In the genomic region with DNA sequence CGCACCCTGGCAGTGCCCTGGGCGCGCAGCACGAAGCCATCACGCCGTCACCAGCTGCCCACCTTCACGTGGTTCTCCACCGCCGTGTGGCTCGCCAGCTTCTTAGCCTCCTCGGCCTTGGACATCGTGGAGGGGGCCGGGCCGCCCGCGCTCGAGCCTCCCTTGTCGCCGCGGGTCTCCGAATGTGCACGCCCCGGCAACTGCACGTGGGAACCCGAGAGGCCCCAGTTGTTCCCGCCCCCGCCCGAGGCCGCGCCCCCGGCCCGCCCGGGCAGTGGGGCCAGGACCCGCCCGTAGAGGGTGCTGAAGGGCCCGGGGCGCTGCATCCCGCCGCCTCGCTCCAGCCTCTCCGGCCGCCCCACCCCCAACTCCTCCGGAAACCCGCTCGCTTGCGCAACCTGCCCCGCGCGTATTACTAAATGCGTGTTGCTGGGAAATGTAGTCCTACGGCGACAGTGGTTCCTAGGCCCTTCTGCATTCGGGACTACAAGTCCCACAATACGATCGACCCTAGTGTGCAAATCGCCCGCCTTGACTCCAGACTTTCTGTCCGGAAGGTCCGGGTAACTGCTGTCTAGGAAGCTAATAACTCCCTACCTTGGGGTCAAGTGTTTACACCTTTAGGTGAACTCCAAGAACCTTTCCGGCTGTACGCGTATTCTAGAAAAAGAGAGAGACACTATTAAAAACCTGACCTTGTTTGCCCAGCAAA, we compare ENCODE assay signal across 7 mouse cellular contexts. TPM values are rescaled to one million over a fixed set of nuclear protein-coding genes. Genes with fewer than 3 reads are reported as not detected.
DNase-seq lines count a peak whose midpoint lies in the region; ATAC-seq lines count a peak whose summit lies in the region.

A gene (minus strand): TSS at position 409 of the 712 bp plus-strand sequence.

- peak; percentile 95 for ATAC-seq in intestine, embryonic 15.5 days

- under 1% methylated on average over 62 of the region's 62 CpGs for WGBS in intestine, embryonic 15.5 days
- WGBS in midbrain, embryonic 10.5 days: under 1% methylated on average over 62 of the region's 62 CpGs

- peak within 1 kb of the TSS; percentile 78 for H3K4me3 ChIP-seq in intestine, embryonic 15.5 days (replicated peaks)
- peak within 1 kb of the TSS; percentile 75 for H3K4me3 ChIP-seq in midbrain, embryonic 10.5 days

- H3K27me3 ChIP-seq in intestine, embryonic 15.5 days (replicated peaks): no peaks in the 10 kb centered on the region
- H3K27me3 ChIP-seq in midbrain, embryonic 10.5 days (ENCODE audit: low read depth, poor library complexity, severe bottlenecking): no peaks in the 10 kb centered on the region

- peak; percentile 98 to 99 for DNase-seq in adrenal gland, adult 18-20 months (ENCODE audit: low spot score in 2 of 2)
- DNase-seq in embryo, embryonic 11 days: peak; percentile 98
- peak; percentile 97 to 99 for DNase-seq in gastrocnemius, postnatal 36 days
- peak; percentile 97 to 99 for DNase-seq in left cerebral cortex, postnatal 25 days (ENCODE audit: low spot score in 2 of 2)
- peak; percentile 97 for DNase-seq in midbrain, embryonic 10.5 days (ENCODE audit: low spot score)
- DNase-seq in right cerebral cortex, postnatal 4 days: peak; percentile 96

- intact Hi-C loops in gastrocnemius, postnatal 36 days (cut with DNase I): loop anchor here (10.0 kb wide), 1 partner anchor 1033 kb away; a partner anchor contains a TSS
- intact Hi-C loops in left cerebral cortex, postnatal 25 days (cut with DNase I): no loop called here

- peak within 1 kb of the TSS; percentile 83 for H3K27ac ChIP-seq in intestine, embryonic 15.5 days
- peak within 1 kb of the TSS; percentile 85 for H3K27ac ChIP-seq in midbrain, embryonic 10.5 days (replicated peaks)

- no peaks in the 10 kb centered on the region for H3K9me3 ChIP-seq in intestine, embryonic 15.5 days
- no peaks in the 10 kb centered on the region for H3K9me3 ChIP-seq in midbrain, embryonic 10.5 days (replicated peaks)

- peak within 1 kb of the TSS; percentile 78 for H3K9ac ChIP-seq in intestine, embryonic 15.5 days

- peak within 1 kb of the TSS; percentile 87 for H3K4me2 ChIP-seq in intestine, embryonic 15.5 days (replicated peaks)

- H3K4me1 ChIP-seq in intestine, embryonic 15.5 days (replicated peaks): peaks cover 11% of the 10 kb centered on the region; the same call in 1 of the 2 replicates
- H3K4me1 ChIP-seq in midbrain, embryonic 10.5 days: peaks cover 27% of the 10 kb centered on the region

- H3K36me3 ChIP-seq in intestine, embryonic 15.5 days: no peaks in the 10 kb centered on the region
- 0 out of 2 replicates have a peak, but pooled peaks cover 8% of the 10 kb centered on the region for H3K36me3 ChIP-seq in midbrain, embryonic 10.5 days

RNA-seq across cellular contexts. Expression of the gene that starts here (rescaled TPM):
- total RNA-seq in adrenal gland, adult 18-20 months (2021): 10 to 100 TPM; 21.7 to 23.4 TPM
- total RNA-seq in gastrocnemius, postnatal 36 days (2021): 10 to 100 TPM; 12.1 to 16.3 TPM
- 4.9 and 5.0 TPM in 2 replicates for polyA plus RNA-seq in intestine, embryonic 15.5 days (2015; fragmentation: Nextera tagmentation; extraction: Ambion mirVana)
- total RNA-seq in left cerebral cortex, postnatal 25 days (2021): 10 to 100 TPM; 11.9 to 13.2 TPM
- polyA plus RNA-seq in midbrain, embryonic 10.5 days (2016; fragmentation: Nextera tagmentation; extraction: Ambion mirVana): 1.4 and 2.1 TPM in 2 replicates

Comparison
In these comparisons a context has a peak if more than half of its experiments do, and no peak if none do; other contexts are left out.
1. Peak in every context shown above with its lines: DNase-seq, ATAC-seq, H3K4me3 ChIP-seq and H3K27ac ChIP-seq.